Mouse (Mus musculus): ENCODE data around the gene Olfr1428. TPM values are rescaled to one million over a fixed set of nuclear protein-coding genes. Genes with fewer than 3 reads are reported as not detected.

Olfr1428 gene
- polyA plus RNA-seq, 1 experiment, result not detected

Other genes starting within 250 kb of the Olfr1428 start
- not detected in 2 replicates for gene Olfr1419, start 240.8 kb downstream of the Olfr1428 start, polyA plus RNA-seq (2011; ENCODE audit: insufficient read length, low read depth, missing spikeins)
- not detected in 2 replicates for gene Olfr1420, start 229.3 kb downstream of the Olfr1428 start, polyA plus RNA-seq (2011; ENCODE audit: insufficient read length, low read depth, missing spikeins)
- gene Patl1, start 203.5 kb downstream of the Olfr1428 start, polyA plus RNA-seq (2011; ENCODE audit: insufficient read length, low read depth, missing spikeins), result 23.5 and 26.1 TPM in 2 replicates
- gene Osbp, start 150.0 kb downstream of the Olfr1428 start, polyA plus RNA-seq (2011; ENCODE audit: insufficient read length, low read depth, missing spikeins), result 49.4 and 54.4 TPM in 2 replicates
- not detected in 2 replicates for gene Olfr1423, start 74.6 kb downstream of the Olfr1428 start, polyA plus RNA-seq (2011; ENCODE audit: insufficient read length, low read depth, missing spikeins)
- gene Olfr1424, start 53.2 kb downstream of the Olfr1428 start, polyA plus RNA-seq (2011; ENCODE audit: insufficient read length, low read depth, missing spikeins), result not detected in 2 replicates
- not detected in 2 replicates for gene Olfr1425, start 38.2 kb downstream of the Olfr1428 start, polyA plus RNA-seq (2011; ENCODE audit: insufficient read length, low read depth, missing spikeins)
- gene Olfr1426, start 23.9 kb downstream of the Olfr1428 start, polyA plus RNA-seq (2011; ENCODE audit: insufficient read length, low read depth, missing spikeins), result not detected in 2 replicates
- not detected in 2 replicates for gene Olfr1427, start 12.6 kb downstream of the Olfr1428 start, polyA plus RNA-seq (2011; ENCODE audit: insufficient read length, low read depth, missing spikeins)
- not detected in 2 replicates for gene Olfr76, start 7.3 kb upstream of the Olfr1428 start, polyA plus RNA-seq (2011; ENCODE audit: insufficient read length, low read depth, missing spikeins)
- not detected in 2 replicates for gene Olfr1555-ps1, start 54.2 kb upstream of the Olfr1428 start, polyA plus RNA-seq (2011; ENCODE audit: insufficient read length, low read depth, missing spikeins)
- not detected in 2 replicates for gene Olfr1431, start 84.7 kb upstream of the Olfr1428 start, polyA plus RNA-seq (2011; ENCODE audit: insufficient read length, low read depth, missing spikeins)
- not detected in 2 replicates for gene Olfr1432, start 116.7 kb upstream of the Olfr1428 start, polyA plus RNA-seq (2011; ENCODE audit: insufficient read length, low read depth, missing spikeins)
- not detected in 2 replicates for gene Olfr262, start 125.8 kb upstream of the Olfr1428 start, polyA plus RNA-seq (2011; ENCODE audit: insufficient read length, low read depth, missing spikeins)
- not detected in 2 replicates for gene Olfr235, start 145.1 kb upstream of the Olfr1428 start, polyA plus RNA-seq (2011; ENCODE audit: insufficient read length, low read depth, missing spikeins)
- not detected in 2 replicates for gene Olfr1434, start 164.0 kb upstream of the Olfr1428 start, polyA plus RNA-seq (2011; ENCODE audit: insufficient read length, low read depth, missing spikeins)
- not detected in 2 replicates for gene Olfr1436, start 183.2 kb upstream of the Olfr1428 start, polyA plus RNA-seq (2011; ENCODE audit: insufficient read length, low read depth, missing spikeins)
- gene Olfr1437, start 209.2 kb upstream of the Olfr1428 start, polyA plus RNA-seq (2011; ENCODE audit: insufficient read length, low read depth, missing spikeins), result not detected in 2 replicates
- not detected in 2 replicates for gene Olfr1438-ps1, start 220.0 kb upstream of the Olfr1428 start, polyA plus RNA-seq (2011; ENCODE audit: insufficient read length, low read depth, missing spikeins)

Data from embryonic fibroblast, embryonic 13.5 days (primary cell).